Mouse (Mus musculus) stomach, embryonic 15.5 days (tissue): Measurements from ENCODE around the gene 2310007B03Rik. TPM values are rescaled to one million over a fixed set of nuclear protein-coding genes. Genes with fewer than 3 reads are reported as not detected.

Experiments
- ATAC-seq: fragments of 200-750 bp; cut with Nextera tagmentation; 2 replicates; pipeline ENCODE4 v1.8.0; 2017; ENCODE audit warnings: low read depth, moderate number of reproducible peaks, moderate TSS enrichment; ENCODE audit not compliant: insufficient read depth, low FRiP score
- H3K27ac ChIP-seq: fragments of 300-500 bp; sonication (generic); 2 replicates; pipeline ENCODE4 v1.5.1; 2015; ENCODE audit warnings: mild to moderate bottlenecking, inconsistent platforms
- H3K27me3 ChIP-seq: fragments of 300-500 bp; sonication (generic); replicated peaks from 2 replicates; pipeline ENCODE4 v1.6.1; 2015; ENCODE audit warnings: inconsistent platforms
- H3K36me3 ChIP-seq: fragments of 300-500 bp; sonication (generic); 2 replicates; pipeline ENCODE4 v1.6.1; 2015; ENCODE audit warnings: inconsistent platforms
- H3K4me1 ChIP-seq: fragments of 300-500 bp; sonication (generic); 2 replicates; pipeline ENCODE4 v1.6.1; 2015; ENCODE audit warnings: inconsistent platforms
- H3K4me2 ChIP-seq: fragments of 300-500 bp; sonication (generic); 2 replicates; pipeline ENCODE4 v1.6.1; 2015; ENCODE audit warnings: mild to moderate bottlenecking, inconsistent platforms
- H3K4me3 ChIP-seq: fragments of 300-500 bp; sonication (generic); replicated peaks from 2 replicates; pipeline ENCODE4 v1.5.1; 2015; ENCODE audit warnings: inconsistent platforms
- H3K9ac ChIP-seq: fragments of 300-500 bp; sonication (generic); 2 replicates; pipeline ENCODE4 v1.6.1; 2015; ENCODE audit warnings: inconsistent platforms
- H3K9me3 ChIP-seq: fragments of 300-500 bp; sonication (generic); 2 replicates; pipeline ENCODE4 v1.6.1; 2016; ENCODE audit warnings: inconsistent platforms
- WGBS: fragments of 180-500 bp; shearing (Covaris S2); methylation state at CpG from one replicate; pipeline ENCODE4 v1.1.7; 2015; 5-methylcytosine and 5-hydroxymethylcytosine counted together
- polyA plus RNA-seq: library from polyadenylated mRNA; unstranded; fragments of >200 nt; fragmentation: Nextera tagmentation; extraction: Ambion mirVana; gene quantifications from 2 replicates; pipeline ENCODE4 v1.2.1, GENCODE M21; 2015

The 2310007B03Rik gene
- polyA plus RNA-seq, 1 experiment from 2014 or later: 8.2 TPM

DNA sequence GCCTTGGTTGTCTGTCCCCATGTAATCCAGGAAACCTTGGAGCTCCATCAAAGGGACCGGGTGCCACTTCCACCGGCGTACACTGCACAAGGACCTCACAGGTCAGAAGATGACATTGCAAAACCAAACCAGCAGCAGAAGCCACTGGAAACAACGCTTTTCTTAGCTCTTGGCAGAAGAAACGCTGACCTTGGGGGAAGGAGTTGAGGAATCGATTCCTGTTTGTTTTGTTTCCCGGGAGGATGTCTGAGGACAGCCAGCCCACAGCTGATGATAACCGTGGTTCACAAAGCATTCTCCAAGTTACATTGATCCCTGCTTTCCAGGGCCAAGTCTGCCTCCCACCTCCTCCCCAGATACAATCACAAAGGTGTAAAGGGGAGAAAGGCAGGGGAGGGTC is 36.7 kb downstream of the 2310007B03Rik start:
- no peak overlapping the region for H3K4me2 ChIP-seq
- no peak overlapping the region for H3K27ac ChIP-seq
- WGBS: 53% methylated on average over 8 of the region's 8 CpGs
- no peak overlapping the region for H3K9ac ChIP-seq
- ATAC-seq: no peak
- no peaks in the 10 kb centered on the region for H3K9me3 ChIP-seq
- no peaks in the 10 kb centered on the region for H3K36me3 ChIP-seq
- H3K27me3 ChIP-seq: no peaks in the 10 kb centered on the region
- peaks cover 5% of the 10 kb centered on the region for H3K4me1 ChIP-seq
- no peak overlapping the region for H3K4me3 ChIP-seq

- no peak for ATAC-seq
- H3K27me3 ChIP-seq: no peaks in the 10 kb centered on the region
- H3K9me3 ChIP-seq: no peaks in the 10 kb centered on the region
- WGBS: 62% methylated on average over 11 of the region's 11 CpGs
- no peaks in the 10 kb centered on the region for H3K36me3 ChIP-seq
- H3K4me2 ChIP-seq: no peak overlapping the region
- H3K9ac ChIP-seq: no peak overlapping the region
- peaks cover 5% of the 10 kb centered on the region for H3K4me1 ChIP-seq
- H3K4me3 ChIP-seq: no peak overlapping the region
- H3K27ac ChIP-seq: no peak overlapping the region
These were observed 37.4 kb downstream of the 2310007B03Rik start for GRCm38 (mm10) chr1:93123179-93123854.

DNA sequence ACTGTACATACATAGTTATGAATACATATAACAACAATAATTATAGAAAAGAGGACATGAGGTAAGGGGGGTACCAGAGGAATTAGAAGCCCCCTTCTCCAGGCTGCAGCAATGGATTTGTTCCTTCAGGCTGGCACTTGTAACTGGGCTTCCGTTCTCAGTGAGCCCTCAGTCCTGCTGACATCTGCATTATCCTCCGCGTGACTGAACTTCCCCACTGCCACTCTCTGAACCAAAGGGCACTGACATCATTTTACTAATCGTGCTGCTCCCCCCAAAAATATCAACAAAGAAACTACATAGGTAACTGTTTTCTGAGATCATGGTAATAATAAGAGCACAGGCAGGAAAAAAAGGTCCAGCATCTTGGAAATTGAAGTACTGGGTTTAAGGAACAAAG is 41.9 kb downstream of the 2310007B03Rik start:
- no peak for ATAC-seq
- no peaks in the 10 kb centered on the region for H3K9me3 ChIP-seq
- WGBS: 33% methylated on average over 4 of the region's 4 CpGs

GRCm38 (mm10) chr1:93115471-93115870 is 45.3 kb downstream of the 2310007B03Rik start:
- H3K4me2 ChIP-seq: peak overlapping the region; percentile 57
- H3K4me1 ChIP-seq: no peaks in the 10 kb centered on the region
- WGBS: 21% methylated on average over 13 of the region's 13 CpGs
- no peak for ATAC-seq
- H3K36me3 ChIP-seq: no peaks in the 10 kb centered on the region
- H3K27me3 ChIP-seq: no peaks in the 10 kb centered on the region
- H3K27ac ChIP-seq: no peak overlapping the region
- peak overlapping the region; percentile 31 for H3K4me3 ChIP-seq
- H3K9ac ChIP-seq: no peak overlapping the region
- no peaks in the 10 kb centered on the region for H3K9me3 ChIP-seq

More for the DNA sequence above, 41.9 kb downstream of the 2310007B03Rik start:
- no peak overlapping the region for H3K9ac ChIP-seq
- H3K27ac ChIP-seq: no peak overlapping the region
- no peaks in the 10 kb centered on the region for H3K36me3 ChIP-seq
- H3K4me3 ChIP-seq: no peak overlapping the region
- peaks cover 3% of the 10 kb centered on the region; the same call in 1 of the 2 replicates for H3K4me1 ChIP-seq
- H3K27me3 ChIP-seq: no peaks in the 10 kb centered on the region
- H3K4me2 ChIP-seq: no peak overlapping the region

- no peak overlapping the region for H3K27ac ChIP-seq
- peak overlapping the region; percentile 57 for H3K4me2 ChIP-seq
- 27% methylated on average over 21 of the region's 21 CpGs for WGBS
- H3K36me3 ChIP-seq: no peaks in the 10 kb centered on the region
- no peak overlapping the region for H3K9ac ChIP-seq
- no peaks in the 10 kb centered on the region for H3K27me3 ChIP-seq
- no peaks in the 10 kb centered on the region for H3K4me1 ChIP-seq
- ATAC-seq: peak; percentile 97
- peak overlapping the region; percentile 31 for H3K4me3 ChIP-seq
- no peaks in the 10 kb centered on the region for H3K9me3 ChIP-seq
These were observed 45.9 kb downstream of the 2310007B03Rik start for GRCm38 (mm10) chr1:93114713-93115463.

DNA sequence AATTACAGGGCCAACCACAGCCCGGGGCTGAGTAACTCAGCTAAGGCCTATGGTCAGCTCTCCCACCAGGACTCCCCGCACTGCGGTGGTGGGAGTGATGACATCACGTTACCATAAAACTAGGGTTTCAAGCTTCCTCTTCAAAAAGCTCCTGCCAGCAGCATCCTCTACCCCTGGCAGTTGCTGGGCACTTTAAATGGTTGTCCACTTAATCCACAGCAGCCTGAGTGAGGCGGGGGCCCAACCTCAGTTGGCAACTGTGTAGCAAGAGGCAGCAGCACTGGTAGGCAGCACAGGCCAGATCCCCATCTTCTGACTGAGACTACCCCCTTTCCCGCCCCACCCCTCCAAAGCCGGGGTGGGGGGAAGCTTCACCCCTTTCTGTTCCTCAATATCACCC is 58.0 kb downstream of the 2310007B03Rik start:
- H3K4me1 ChIP-seq: peaks cover 18% of the 10 kb centered on the region
- no peak overlapping the region for H3K4me2 ChIP-seq
- 64% methylated on average over 7 of the region's 7 CpGs for WGBS
- no peak overlapping the region for H3K27ac ChIP-seq
- H3K36me3 ChIP-seq: no peaks in the 10 kb centered on the region
- no peak for ATAC-seq
- no peak overlapping the region for H3K9ac ChIP-seq
- no peaks in the 10 kb centered on the region for H3K9me3 ChIP-seq
- H3K27me3 ChIP-seq: peaks cover 39% of the 10 kb centered on the region
- no peak overlapping the region for H3K4me3 ChIP-seq

- 1% methylated on average over 39 of the region's 39 CpGs for WGBS
- H3K9me3 ChIP-seq: no peaks in the 10 kb centered on the region
- H3K9ac ChIP-seq: peak within 1 kb of the TSS; percentile 32; the same call in 1 of the 2 replicates
- ATAC-seq: peak; percentile 38; the same call in 1 of the 2 replicates
- H3K4me3 ChIP-seq: peak within 1 kb of the TSS; percentile 50
- H3K27me3 ChIP-seq: peaks cover 39% of the 10 kb centered on the region
- peak within 1 kb of the TSS; percentile 95 for H3K4me2 ChIP-seq
- no peaks in the 10 kb centered on the region for H3K36me3 ChIP-seq
- H3K4me1 ChIP-seq: peaks cover 18% of the 10 kb centered on the region
- H3K27ac ChIP-seq: no peak within 1 kb of the TSS
These were observed 59.1 kb downstream of the 2310007B03Rik start, which contains the start of gene Kif1a for GRCm38 (mm10) chr1:93101571-93102061. TSS of gene Kif1a (minus strand) at chr1:93101951.

Other genes with a start within 250 kb of the 2310007B03Rik start
- gene Capn10, start 226.6 kb downstream of the 2310007B03Rik start, polyA plus RNA-seq: 35.5 and 35.9 TPM in 2 replicates
- gene Gpr35, start 210.1 kb downstream of the 2310007B03Rik start, polyA plus RNA-seq: 6.2 and 7.7 TPM in 2 replicates
- 8.5 and 9.6 TPM in 2 replicates for gene Aqp12, start 154.6 kb downstream of the 2310007B03Rik start, polyA plus RNA-seq
- gene Kif1a, start 59.0 kb downstream of the 2310007B03Rik start, polyA plus RNA-seq: 15.2 and 18.3 TPM in 2 replicates
- gene Agxt, start 25.7 kb downstream of the 2310007B03Rik start, polyA plus RNA-seq: 0.44 and 0.54 TPM in 2 replicates
- gene Crocc2, start 7.8 kb upstream of the 2310007B03Rik start, polyA plus RNA-seq: 0.15 and 0.21 TPM in 2 replicates
- gene Sned1, start 74.9 kb upstream of the 2310007B03Rik start, polyA plus RNA-seq: 8.7 and 12.3 TPM in 2 replicates
- 24.5 and 27.1 TPM in 2 replicates for gene Mterf4, start 145.0 kb upstream of the 2310007B03Rik start, polyA plus RNA-seq
- 60.7 and 68.7 TPM in 2 replicates for gene Ppp1r7, start 181.9 kb upstream of the 2310007B03Rik start, polyA plus RNA-seq
- gene Pask, start 182.5 kb upstream of the 2310007B03Rik start, polyA plus RNA-seq: 11.6 TPM in 2 replicates
- 1.7 and 1.8 TPM in 2 replicates for gene Ano7, start 213.0 kb upstream of the 2310007B03Rik start, polyA plus RNA-seq